Mouse (Mus musculus): ENCODE measurements at regions not wholly inside any gene's neighbourhood (a gene's known extent, or its start where the extent isn't known, plus 50 kb on each side); places are given as distances from the start of the nearest gene placed in this dataset.
"Not testable (repeated sequence)": the region's sequence is repeated elsewhere in the genome, so short reads cannot be mapped to it uniquely, and the experiment has no call there.

DNA sequence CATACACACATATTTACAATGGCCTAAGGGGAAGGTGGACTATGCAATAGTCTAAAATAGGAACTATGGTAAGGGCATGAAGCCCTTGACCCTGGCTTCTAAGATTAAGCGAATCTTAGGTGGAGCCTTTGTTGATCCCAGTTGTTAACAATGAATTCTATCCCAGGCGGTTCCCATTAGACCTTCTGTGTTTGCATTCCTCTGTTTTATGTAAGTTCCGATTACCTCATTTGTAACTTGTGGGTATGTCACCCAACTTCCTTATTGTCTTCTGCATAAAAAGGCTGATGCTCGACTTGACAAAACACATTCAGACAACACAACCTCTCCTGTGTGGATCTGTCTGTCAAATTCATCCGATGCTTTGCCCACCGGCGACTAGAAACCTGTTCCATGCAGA is 335.6 kb downstream of the Gm11232 start:
- not testable (repeated sequence) for DNase-seq (ENCODE audit: low spot score in 2 of 2)

DNA sequence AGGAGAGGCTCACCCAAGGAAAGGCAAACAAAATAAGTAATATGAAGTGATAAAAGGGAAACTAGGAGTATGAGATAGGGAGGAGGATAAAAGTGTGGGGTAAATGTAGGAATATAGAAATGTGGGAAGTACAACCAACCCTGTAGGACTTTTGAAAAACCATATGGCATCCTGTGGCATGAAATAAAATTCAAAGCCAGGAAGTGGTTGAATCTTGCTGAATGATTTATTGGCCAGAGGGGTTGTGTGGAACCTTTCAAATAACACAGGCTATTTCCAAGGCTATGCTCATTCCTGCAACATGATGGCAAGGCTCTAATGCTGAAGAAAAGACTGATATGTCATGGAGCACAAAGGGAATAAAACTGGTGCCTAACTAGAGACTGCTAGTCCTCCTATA is 347.9 kb downstream of the Gm11232 start:
- DNase-seq (ENCODE audit: low spot score in 2 of 2) = no peak

DNA sequence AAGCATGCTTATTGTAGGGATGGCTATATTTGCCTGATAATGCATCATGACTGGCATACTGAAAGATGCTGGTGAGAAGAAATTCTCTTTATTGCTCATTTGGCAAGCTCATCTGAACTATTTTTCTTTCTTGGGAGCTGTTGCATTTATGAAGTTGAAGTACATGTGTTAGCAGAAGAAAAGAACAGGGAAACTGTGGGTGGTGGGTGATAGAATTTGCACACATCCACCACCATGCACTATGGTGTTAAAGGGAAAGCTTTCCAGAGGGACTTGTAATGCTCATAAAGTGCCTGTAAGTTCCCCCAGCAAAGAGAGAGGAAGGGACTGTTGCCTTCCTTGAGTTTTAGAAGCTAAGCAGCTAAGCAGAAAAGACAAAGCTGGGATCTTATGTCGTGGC is 367.3 kb downstream of the Gm11232 start:
- DNase-seq (ENCODE audit: low spot score in 2 of 2) = no peak

GRCm38 (mm10) chr4:71369276-71369675 is 388.5 kb downstream of the Gm11232 start:
- DNase-seq (ENCODE audit: low spot score in 2 of 2) = no peak

GRCm38 (mm10) chr4:71363761-71364160 is 394.0 kb downstream of the Gm11232 start:
- DNase-seq (ENCODE audit: low spot score in 2 of 2) = no peak

GRCm38 (mm10) chr4:71357626-71358025 is 400.1 kb downstream of the Gm11232 start:
- DNase-seq (ENCODE audit: low spot score in 2 of 2) = no peak

DNA sequence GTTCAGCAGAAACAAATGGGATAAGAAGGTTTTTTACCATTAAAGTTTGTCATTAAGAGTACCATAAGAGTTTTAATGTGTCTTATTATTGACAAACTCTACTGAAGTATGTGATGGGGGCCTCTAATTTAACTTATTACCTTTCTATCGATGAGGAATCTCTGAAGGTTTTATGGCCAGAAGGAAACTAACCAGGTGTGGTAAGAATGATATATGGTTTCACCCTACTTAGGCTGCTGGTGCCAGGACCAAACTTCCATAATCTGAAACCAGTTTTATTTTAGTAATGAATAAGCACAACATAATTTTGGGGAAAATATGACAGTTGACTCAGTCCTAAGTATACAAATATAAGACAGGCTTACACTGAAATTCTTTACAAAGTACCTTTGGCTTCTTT is 401.1 kb downstream of the Gm11232 start:
- no peak for DNase-seq (ENCODE audit: low spot score in 2 of 2)

GRCm38 (mm10) chr4:71356310-71356709 is 401.5 kb downstream of the Gm11232 start:
- DNase-seq (ENCODE audit: low spot score in 2 of 2) = no peak

GRCm38 (mm10) chr4:71351880-71352279 is 405.9 kb downstream of the Gm11232 start:
- no peak for DNase-seq (ENCODE audit: low spot score in 2 of 2)

DNA sequence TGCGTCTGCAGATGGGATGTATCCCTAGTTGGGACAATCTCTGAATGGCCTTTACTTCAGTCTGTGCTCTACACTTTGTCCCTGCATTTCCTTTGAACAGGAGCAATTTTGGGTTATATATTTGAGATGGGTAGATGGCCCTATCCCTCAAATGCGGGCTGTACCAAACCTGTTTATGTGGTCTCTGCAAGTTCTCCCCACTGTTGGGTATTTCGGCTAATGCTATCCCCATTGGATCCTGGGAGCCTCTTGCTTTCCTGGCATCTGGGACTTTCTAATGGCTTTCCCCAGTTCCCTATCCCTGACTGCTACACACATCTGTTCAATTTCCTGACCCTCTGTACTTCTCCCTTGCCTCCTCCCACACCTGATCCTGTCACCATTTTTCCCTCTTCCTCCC is 414.7 kb downstream of the Gm11232 start:
- DNase-seq (ENCODE audit: low spot score in 2 of 2) = no peak

DNA sequence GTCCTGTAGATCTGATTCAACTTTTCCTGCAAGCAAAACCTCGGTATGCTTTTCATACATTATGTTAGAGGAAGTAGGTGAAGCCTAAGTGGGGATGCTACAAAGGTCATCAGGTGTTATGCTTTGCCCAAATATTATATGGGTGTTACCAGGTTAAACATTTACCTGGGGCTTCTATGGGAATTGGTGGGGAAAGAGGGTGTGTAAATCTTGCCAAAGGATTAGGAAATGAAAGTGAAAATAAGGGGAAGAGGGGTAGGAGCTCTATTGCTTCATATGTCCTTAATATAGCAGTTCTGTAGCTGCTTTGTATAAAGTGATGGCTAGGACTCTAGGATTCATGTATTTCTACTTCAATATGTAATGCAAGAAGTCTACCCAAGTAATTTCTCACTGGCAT is 419.2 kb downstream of the Gm11232 start:
- no peak for DNase-seq (ENCODE audit: low spot score in 2 of 2)

GRCm38 (mm10) chr4:71332672-71333071 is 425.1 kb downstream of the Gm11232 start:
- no peak for DNase-seq (ENCODE audit: low spot score in 2 of 2)

GRCm38 (mm10) chr4:71332018-71332417 is 425.7 kb downstream of the Gm11232 start:
- DNase-seq (ENCODE audit: low spot score in 2 of 2) = no peak

GRCm38 (mm10) chr4:71316605-71317004 is 441.2 kb downstream of the Gm11232 start:
- DNase-seq (ENCODE audit: low spot score in 2 of 2) = no peak

DNA sequence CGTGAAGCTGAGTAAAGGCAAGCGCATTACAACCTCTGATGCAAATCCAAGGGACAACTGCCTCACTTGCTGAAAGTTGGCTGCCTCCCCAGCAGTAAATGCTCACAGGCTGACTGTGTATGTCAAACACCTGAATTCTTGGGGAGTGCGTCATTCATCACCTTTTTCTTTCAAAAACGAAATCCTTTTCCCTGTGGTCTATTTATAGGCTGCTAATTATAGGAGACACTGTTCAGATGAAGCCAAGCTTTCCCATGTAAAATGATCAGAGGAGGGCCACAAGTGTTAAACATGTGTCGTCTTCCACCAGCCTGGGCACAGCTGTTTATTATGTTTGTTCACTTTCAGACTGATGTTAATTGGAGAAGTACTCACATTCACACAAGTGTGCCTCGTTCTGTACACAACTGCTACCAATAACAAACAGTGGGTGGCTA is 450.6 kb downstream of the Gm11232 start:
- DNase-seq (ENCODE audit: low spot score in 2 of 2) = no peak

DNA sequence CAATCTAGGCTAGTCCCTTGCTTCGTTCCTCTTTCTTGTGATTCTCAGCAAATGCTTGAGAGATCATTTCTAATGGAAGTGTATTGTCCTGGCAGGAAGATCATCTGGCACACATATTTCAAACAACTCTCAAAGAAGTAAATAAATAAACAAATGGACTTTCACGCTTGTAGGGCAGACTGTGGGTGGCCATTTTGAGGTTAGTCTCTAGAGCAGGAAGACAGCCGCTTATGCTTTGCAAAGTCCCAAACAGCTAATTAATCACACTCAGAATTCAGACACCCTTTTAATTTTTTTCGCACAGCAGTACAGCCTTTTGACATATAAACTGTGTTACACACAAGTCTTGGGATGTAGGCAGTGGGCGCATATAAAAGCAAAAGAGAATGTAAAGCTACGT is 451.1 kb downstream of the Gm11232 start:
- no peak for DNase-seq (ENCODE audit: low spot score in 2 of 2)

DNA sequence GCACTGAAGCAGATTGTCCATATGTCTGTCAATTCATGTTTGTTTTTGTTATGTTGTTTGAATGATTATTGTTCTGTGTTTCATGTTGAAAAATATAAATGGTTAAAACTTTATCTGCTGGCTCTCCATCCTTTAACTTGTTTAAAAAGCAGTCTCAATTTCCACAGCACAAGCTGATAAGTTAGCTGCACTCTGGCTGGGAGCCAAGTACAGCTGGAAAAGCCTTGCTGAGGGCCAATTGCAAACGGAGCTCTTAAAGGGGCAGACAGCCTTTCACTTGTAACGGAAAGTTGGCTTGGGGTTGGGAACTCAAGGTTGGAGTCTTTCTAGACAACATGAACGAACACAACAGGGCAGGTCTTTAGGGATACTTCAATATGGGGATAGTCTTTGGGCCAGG is 462.0 kb downstream of the Gm11232 start:
- not testable (repeated sequence) for DNase-seq (ENCODE audit: low spot score in 2 of 2)

DNA sequence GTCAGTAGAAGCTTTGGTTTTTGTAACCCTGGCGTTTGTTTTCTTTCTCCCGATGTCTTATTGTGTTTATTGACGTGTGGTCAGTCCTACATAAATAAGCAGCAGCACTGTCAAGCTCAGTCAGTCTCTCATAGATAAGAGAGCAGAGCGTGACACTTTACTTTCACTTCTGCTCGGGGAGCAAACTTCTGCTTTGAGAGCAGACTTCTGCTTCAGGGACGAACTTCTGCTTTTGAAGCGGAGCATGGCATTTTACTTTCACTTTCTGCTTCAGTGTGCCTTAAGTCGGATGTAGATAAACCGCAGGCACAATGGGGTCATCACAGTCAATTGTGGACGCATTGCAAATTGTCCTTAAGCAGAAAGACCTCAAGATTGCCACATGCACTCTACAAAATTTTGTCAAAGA is 466.0 kb downstream of the Gm11232 start:
- no peak for DNase-seq (ENCODE audit: low spot score in 2 of 2)

- DNase-seq (ENCODE audit: low spot score in 2 of 2) = not testable (repeated sequence)
These were observed 466.5 kb downstream of the Gm11232 start for GRCm38 (mm10) chr4:71291111-71291740.

DNA sequence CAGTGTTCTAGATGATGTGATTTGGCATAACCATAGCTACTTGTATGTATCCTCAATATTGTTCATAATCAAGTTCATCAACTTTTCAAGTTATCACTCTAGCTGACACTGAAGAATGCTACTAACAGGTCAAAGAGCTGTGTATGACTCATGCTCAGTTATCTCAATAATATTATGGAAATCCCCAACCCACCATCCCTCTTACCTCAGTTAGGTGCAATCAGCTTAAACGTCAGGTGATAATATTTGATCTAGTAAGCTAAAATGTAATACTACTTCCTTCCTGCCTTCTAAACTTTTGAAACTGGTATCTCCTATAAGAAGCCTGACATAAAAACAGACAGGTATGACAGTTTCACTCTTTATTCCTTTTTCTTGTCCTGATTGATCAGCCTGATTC is 474.6 kb downstream of the Gm11232 start:
- DNase-seq (ENCODE audit: low spot score in 2 of 2) = no peak

DNA sequence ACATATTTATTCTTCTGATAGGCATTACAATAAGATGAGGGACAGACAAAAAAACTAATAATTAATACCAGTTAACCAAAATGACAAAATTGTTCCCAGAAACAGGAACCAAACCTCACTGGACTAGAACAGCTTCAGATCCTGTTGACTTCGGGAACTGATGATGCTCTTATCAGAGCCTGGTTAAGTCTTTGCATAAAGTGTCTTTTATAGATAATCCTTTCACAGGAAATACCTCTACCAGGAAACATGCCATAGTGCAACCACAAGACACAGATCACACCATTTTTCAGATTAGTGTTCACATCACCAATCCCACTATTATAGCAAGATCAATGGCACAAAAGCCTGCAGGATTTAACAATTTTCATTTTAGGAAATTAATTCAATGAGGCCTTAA is 478.1 kb downstream of the Gm11232 start:
- DNase-seq (ENCODE audit: low spot score in 2 of 2) = no peak

GRCm38 (mm10) chr4:71259897-71260296 is 497.9 kb downstream of the Gm11232 start:
- no peak for DNase-seq (ENCODE audit: low spot score in 2 of 2)

- no peak for DNase-seq (ENCODE audit: low spot score in 2 of 2)
These were observed 527.3 kb downstream of the Gm11232 start for GRCm38 (mm10) chr4:71230497-71230872.
